Mouse (Mus musculus) layer of hippocampus, postnatal 25 days (tissue): ENCODE measurements at regions not wholly inside any gene's neighbourhood (a gene's known extent, or its start where the extent isn't known, plus 50 kb on each side); places are given as distances from the start of the nearest gene placed in this dataset.

Source experiments
- DNase-seq, 2 experiments: peaks; one replicate each; pipeline ENCODE4 v3.0.0; 2022; ENCODE audit warnings: mixed read lengths in 2 of 2, low spot score in 1 of 2; ENCODE audit errors: extremely low spot score in 1 of 2

DNA sequence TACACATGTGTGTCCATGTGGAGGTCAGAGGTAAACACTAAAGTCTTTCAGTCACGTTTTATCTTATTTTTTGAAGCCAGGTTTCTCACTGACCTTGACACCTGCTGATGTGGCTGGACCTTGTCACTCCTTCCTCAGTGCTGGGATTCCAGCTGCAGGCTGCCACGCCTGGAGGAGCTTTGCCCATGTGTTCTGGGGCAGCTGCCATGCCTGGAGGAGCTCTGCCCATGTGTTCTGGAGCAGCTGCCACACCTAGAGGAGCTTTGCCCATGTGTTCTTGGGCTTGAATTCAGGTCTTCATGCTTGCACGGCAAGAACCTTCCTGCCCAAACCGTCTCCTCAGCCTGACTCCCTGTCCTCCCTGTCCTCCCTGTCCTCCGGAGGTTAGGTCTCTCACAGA, 82.1 kb upstream of the Rbms3 start:
- DNase-seq, result no peak

DNA sequence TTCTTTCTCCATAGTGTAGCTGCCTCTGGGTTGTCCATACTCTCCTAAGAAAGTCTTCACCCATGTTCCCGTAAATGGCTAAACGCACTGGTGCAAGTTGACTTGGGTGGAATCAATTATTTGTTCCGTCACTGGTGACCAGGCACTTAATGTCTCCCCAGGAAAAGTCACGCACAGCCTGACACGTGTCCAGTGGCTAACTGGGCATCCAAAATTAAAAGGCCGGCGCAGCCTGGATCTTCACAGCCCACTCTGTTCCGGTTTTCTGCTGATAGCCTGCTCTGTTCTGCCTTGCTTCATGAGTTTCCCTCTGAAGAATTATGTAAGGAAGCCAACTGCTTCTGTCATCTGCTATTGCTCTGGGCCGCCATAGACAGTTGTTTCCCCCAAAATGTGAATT, 81.3 kb upstream of the Rbms3 start:
- no peak for DNase-seq

DNA sequence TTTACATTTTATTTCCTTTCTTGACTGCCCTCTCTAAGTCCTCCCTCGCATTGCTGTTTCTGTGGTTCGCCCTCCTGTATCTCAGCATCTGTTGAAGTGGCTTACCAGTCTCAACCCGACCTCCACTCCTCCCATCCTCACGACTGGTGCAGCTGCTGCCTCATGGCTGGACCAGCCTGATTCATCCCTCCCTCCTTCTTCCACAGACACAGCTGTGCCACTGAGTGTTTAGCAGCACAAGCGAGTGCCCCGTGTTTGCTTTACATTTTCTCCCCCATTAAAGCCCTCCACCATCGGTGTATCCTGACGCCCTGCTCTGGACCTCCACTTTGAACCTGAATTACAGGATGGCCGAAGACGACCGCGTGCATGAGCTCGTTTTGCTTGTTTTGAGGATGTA, 80.0 kb upstream of the Rbms3 start:
- DNase-seq, result no peak

DNA sequence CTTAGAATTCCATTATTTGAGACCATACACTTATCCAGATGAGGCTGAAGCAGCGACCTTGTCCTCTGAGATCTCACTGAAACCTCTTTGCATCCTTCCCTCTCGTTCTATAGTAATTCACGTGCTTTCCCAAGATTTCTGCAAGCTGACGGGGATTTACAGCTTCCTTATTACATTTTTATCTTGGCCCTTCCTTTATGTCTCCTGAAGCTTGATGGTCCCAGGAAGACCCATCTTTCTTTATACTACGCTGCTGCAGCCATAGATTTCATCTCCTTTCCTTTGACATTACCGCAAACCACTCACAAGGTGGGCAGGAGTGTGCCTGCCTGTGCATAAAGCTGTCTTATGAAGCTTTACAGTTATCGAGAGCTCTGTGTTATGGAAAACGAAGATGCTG, 63.3 kb upstream of the Rbms3 start:
- no peak for DNase-seq

DNA sequence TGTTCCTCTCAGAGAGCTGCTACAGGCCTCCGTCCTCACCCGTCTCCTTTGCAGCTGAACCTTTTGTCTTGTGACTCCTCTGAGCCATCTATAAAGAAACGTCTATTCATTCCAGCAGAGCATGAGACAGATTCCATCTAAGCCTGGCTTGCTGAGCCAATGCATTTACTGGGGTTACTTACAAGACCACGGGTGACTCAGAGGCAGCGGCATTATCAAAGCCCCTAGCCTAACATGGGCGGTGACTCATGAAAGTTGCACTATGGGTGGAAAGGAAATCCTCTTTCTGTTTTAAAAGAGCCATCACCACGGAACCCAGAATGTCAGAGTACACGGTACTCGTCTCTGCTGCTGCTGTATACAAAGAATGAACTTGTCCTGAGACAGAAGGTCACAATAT, 62.8 kb upstream of the Rbms3 start:
- DNase-seq, result no peak

DNA sequence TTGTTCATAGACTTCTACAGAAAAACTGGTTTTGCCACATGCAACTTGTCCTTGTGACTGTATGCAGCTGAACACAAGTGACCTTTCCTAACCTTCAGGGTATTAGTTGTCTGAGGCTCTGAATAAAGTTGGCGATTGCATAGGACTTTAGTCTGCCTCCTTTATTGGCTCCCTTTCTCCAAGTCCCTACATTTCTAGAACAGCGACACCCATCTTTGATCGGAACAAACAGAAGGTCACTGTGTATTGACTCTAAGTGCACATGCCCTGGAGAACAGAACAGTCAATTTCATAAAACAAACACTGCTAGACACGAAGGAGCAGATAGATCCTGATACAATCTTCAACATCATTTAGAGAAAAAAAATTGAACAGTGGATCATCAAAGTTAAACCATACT, 60.2 kb upstream of the Rbms3 start:
- DNase-seq, result no peak
